Mouse (Mus musculus) layer of hippocampus, adult 11-12 months (tissue): ENCODE measurements around the gene Pus3.

Source experiments
- DNase-seq: peaks from one replicate; pipeline ENCODE4 v3.0.0; 2022; ENCODE audit warnings: low spot score

The Pus3 gene

DNA sequence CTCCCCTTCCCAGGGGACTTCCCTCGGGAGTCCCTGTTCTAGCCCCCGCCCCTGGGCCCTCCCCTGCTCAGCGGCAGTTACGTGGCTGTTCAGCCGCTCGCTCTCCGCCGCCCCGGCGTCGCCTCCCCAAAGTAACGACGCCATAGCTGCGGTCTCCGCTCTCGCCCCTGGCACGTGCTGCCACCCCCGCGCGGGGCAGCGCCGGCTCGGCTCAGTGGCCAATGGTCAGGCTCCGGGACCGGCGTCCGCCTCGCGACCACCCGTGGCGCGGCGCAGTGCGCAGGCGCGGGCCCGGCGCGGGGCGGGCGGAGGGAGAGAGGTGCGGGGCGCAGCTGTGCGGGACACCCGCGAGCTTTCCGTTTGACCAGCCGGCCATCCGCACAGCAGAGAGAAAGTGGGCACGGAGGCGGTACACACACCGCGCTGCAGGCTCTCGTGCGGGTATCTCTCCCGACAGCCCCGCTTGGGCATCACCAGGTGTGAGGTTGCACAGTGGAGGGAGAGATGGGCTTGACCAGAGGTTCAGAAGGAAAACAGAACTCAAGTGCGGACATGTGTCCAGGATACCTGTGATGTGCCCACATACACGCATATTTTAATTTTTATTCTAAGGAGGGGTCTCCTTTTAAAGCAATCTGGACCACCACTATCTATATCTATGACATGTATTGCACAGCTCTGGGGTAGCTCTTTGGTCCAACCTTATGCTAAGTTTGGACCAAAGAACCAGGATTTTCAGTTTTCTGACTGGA lies at the start of gene Pus3, which contains the start of gene Ddx25:
TSS of gene Pus3 (plus strand) at position 339 of the 752 bp plus-strand sequence.
TSS of gene Ddx25 (minus strand) at position 272 of the 752 bp plus-strand sequence.
- peak; percentile 70 for DNase-seq

DNA sequence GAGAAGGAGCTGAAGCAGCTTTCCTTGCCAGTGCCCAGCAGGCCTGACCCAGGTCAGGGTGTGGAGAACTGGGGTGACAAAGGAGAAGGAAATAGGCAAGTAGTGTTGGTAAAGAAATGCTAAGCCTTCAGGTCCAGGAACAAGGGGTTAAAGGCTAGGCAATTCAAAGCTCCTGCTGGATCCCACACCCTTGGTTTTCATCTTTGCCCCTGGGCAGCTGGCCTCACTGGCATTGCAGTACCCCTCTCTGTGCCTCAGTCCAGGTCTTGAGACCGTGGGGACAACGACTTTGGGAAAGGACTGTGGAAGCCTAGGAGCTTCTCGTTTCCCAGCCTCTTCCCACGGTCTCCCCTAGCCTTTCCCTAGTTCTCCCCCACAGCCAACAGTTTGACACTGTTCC lies 44.5 kb upstream of the Pus3 start:
- no peak for DNase-seq

DNA sequence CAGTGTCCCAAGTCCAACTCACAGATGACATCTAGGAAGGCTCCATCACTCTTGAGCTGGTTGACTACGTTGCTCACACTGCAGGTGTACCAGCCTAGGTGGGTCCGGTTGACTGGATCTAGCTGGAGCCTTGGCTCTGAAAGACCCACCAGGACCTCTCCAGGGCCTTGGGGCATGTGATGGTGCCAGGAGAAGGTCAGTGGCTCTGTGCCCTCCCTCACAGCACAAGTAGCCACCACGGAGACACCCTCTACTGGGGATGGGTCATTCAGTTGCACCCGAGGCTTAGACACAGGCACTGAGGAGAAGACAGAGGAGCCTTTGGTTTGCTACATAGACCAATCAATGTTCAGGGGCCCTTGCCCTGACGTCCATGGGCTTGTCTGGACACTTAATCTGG lies 42.2 kb upstream of the Pus3 start:
- no peak for DNase-seq

DNA sequence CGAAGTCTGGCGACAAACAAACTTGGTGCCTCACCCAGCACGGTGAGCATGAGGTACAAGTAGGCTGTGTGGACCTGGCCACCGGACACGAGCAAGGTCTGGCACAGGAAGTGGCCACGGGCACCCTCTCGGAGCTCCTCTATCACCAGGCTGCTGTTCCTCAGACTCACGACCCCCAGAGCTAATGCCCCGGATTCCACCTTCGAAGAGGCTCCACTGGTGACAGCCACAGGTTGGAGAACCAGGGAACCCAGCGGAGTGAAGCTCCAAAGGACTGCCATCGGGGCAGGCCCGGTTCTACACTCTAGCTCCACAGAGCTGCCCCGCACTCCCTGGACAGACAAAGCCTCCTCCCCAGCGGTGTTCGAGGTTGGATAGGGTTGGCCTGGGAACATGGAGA lies 41.7 kb upstream of the Pus3 start:
- no peak for DNase-seq

DNA sequence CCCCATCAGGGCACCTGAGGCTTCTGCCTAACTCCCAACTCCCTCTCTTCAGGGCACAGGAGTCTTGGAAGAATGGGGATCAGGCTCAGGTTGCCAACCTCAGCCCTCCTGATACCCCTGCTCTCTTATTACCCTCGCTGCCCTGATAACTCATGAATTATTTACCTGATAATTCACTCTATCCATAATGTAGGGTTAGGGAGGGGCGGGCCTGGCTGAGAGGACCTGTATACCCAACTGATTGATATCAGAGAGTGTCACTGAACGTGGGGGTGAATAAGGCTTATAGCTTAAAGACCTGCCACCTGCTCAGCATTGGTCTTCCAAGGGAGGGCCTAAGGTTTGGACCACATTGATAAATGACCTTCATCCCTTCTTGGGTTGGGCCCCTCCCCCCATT lies 40.2 kb upstream of the Pus3 start, which contains the start of gene Gm1113:
TSS of gene Gm1113 (minus strand) at position 101 of the 400 bp plus-strand sequence.
- no peak for DNase-seq

DNA sequence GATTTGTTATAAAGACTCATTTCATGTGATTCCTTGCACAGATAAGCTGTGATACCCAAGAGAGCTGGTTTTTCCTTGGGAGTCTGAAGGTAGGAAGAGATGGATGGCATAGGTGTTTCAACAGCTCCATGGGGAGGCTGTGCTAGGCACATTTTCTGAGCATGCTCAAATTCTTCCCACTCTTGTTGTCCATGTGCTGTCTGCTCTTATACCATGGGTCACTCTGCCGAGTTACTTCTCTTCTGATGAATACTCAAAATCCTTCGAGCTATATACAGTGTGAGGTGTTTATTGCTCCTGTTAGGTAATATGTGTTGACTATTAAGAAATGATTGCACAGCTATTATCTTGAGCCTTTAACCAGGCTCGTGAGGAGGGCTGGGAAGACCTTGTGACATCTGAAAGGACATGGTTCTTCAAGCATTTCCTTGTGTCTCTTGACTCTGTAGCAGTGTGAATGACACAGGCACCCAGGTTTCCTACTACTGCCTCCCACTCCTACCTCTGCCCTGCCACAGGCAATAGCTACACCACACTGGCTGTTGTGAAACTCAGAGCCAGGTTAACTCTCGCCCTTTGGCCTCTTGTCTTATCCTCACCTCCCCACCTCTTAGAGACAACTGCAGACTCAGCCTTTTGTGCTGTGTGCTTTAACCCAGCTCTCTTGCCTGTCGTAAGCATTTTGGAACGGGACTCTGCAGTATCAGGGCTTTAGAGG lies 37.6 kb upstream of the Pus3 start:
- DNase-seq: no peak

DNA sequence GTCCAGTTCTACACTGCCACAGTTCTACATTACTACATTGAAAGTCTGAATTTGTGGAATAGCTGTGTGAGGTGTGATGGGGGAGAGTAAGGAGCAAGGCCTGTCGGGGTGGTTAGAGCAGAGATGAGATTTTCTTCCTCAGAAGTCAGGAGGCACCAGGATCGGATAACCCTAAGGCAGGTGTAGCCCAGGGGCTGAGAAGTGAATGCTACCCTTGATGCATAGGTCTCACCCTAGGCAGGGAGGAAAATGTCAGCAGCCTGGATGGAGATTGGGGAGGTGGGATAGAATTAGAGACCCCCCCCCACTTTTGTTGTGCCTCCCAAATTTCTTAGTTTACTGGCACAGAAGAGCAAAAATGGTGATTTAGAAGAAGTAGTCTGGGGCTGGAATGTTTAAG lies 36.2 kb upstream of the Pus3 start:
- no peak for DNase-seq

DNA sequence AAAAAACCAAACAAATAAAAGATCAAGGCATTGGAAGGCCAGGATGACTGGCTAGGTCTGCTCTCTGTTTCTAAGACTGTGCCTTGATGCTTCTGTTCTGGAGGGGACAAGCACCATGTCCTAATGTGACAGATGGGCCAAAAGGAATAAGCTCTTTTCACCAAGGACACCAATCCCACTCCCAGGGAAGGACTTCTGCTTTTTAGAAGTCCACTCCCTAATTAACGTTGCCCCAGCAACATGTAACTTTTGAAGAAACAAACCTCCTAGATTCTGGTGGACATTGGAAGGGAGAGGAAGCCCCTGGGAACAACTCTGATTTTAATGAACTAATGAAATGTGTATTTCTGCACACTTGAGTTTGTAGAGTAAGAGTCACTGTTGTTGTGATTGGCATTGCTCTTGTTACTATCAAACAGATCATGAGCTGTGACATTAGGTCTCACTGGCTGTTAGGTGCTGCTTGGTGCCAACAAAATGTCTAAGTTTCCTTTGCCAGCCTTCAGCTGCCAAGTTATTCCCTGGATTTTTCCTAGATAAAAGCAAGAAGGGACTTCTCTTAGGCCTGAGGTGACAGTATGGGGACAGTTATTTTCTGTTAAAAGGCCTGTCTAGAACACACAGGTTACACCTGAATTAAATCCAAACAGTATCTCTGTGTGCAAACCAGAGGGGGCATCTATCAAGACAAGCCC lies 35.4 kb upstream of the Pus3 start:
- DNase-seq: no peak

DNA sequence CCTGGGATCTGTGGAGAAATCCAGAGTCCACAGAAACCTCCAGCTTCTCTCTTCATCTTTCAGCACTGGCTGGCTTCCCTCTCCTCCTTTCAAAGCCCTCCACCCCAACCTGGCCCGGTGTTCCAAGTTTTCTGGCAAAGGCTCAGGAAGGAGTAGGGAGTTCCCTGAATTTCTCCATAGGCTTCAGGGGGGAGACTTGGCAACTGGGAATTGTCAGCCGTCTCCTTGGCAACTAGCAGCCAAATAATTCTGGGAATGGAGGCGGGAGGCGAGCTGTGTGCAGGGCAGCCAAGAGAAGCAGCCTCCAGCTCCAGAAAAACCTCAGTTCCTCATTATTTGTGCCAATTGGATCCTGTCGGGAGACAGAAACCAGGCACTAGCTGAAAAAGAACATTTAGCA lies 34.9 kb upstream of the Pus3 start:
- DNase-seq: peak; percentile 60

DNA sequence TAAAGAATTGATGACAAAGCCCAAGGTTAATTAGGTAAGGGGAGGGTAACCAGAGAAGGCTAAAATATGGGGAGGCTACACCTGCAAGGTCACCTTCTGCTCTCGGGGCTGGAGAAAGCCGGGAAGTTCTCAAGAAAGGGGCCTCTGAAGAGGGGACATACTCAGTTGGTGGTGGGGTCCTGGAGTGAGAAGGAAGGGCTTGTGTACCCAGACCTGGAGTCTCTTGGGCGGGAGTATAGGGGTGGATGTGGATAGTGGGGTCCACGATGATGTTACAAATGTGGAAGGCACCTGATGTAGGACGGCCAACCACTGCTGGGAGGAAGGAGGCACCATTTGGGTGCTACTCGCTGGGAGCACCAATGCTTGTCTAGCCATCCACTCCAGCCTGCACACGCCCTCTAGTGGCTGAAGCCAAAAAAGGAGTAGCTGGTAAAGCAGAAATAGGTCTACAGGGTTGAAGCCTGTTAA lies 34.4 kb upstream of the Pus3 start:
- peak; percentile 86 for DNase-seq

DNA sequence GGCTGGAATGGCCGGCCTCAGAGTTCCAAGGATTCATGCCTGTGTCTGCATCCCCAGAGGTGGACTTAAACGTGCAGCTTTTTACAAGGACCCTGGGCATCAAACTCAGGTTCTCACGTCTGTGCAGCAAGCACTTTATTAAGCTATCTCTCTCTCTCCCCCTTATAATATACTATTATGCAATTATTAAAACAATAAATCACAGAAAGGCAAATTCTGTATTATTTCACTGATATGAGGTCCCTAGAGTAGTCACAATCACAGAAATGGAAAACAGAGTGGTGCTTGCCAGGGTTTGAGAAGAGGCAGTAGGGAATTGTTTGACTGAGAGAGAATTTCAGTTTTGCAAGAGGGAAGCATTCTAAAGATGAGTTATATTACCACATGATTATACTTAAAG lies 29.3 kb upstream of the Pus3 start:
- DNase-seq: no peak

DNA sequence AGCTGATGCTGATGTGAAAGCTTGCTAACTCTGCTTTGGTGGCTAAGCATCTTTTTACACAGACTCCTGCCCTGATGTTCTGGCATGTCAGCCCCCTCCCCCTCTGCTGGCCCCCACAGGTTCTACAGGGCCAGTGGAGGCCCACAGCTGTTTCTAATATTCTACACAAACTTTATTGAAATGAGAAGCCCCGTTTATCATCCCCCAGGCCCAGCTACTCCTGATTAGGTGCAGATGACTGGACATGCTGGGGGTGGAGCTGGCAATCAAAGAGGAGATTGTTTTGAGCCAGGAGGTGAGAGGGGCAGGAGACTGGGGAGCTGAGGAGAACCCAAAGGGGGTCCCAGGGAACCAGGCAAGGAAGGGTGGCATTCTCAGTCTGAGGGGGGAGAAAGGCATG lies 28.6 kb upstream of the Pus3 start:
- DNase-seq: no peak

DNA sequence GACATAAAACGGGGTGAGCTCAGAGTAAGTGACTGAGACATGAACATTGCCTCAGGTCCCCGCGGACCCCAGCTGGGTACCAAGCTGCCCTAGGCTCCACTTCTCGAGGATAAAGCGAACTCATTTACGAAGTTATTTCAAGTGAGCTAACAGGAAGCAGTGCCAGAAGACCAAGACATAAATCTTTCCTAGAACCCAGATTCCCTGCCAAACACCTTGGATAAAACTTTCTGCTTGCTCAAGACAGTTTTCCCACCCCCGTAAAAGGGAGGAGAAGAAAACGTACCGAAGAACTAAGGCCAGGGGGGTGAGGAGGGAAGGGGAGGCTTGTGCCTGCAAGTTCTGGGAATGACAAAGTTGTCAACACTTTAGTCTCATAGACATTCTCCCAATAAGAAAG lies 25.1 kb upstream of the Pus3 start:
- DNase-seq: no peak

DNA sequence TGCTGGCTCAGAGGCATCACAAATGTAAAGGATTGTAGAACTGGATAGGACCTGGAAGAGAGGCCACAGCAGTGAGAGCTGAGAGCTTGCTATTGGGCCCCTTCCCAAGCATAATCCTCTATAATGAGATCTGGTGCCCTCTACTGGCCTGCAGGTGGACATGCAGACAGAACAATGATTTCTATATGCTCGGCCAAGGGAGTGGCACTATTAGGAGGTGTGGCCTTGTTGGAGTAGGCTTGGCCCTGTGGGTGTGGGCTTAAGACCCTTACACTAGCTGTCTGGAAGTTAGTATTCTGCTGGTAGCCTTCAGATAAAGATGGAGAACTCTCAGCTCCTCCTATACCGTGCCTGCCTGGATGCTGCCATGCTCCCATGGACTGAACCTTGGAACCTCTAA lies 23.3 kb upstream of the Pus3 start:
- DNase-seq: no peak

DNA sequence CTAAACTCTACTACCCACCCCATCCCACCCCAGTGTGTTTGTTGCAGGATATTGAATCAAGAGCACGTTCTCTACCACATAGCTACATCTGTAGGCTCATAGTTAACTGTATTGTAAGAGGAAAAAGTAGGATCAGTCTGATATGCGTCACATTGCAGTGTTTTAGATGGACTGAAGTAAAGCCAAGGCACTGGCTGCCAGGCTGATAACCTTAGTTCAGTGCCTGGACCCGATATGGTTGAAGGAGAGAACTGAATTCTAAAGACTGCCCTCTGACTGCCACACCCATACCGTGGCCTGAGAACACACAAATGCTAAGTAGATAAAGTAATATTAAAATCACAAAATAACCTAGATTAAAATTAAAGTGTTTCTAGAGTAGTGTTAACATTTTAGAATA lies 22.5 kb upstream of the Pus3 start:
- no peak for DNase-seq

DNA sequence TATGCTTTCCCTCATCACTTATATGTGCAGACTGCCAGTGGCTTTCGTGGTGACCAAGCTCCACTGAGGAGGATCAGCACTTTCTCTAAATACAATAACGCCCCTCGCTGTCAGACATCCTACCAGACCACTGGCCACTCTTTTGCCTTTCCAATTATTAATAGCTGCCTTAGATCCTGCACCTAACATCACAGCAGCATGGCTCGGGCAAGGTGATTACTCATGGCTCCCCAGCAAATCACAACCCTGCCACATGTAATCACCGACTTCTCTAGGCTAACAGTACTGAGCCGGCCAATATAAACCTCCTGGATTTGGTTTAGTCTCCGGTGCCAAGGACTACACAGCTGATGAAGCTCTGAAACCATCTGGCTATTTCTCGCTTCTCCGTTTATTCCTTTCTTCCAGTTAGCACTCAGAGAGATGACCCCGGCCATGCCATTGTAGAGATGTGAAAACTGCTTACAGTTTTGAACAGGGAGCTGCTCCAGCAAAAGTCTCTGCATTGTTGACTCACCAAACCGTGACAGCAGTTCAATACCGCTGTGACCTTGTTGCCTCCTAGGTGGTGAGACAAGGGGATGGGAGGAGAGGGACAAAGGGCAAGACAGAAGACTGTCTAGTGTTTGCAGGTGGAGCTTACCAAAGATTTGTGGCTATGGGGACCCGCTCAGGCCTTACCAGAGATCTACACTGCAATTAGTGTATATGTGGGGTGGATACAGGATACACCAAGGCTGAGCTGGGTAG lies 19.2 kb upstream of the Pus3 start:
- no peak for DNase-seq

DNA sequence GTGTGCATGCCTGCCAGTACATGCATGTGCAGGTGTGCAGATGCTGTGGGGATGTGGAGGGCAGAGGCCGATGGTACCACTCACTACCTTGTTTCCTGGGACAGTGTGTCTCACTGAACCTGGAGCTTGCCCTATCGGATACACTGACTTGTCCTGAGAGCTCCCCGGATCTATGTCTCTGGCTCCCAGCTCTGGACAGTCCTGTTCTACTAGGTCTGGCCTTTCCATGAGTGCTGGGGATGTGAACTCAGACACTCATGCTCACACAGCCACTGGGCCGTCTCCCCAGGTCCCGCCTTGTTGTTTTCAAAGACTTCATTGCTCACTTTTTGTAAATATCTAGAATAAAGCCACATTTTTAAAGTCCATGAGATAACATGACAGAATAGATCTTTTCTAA lies 17.4 kb upstream of the Pus3 start:
- DNase-seq: no peak

DNA sequence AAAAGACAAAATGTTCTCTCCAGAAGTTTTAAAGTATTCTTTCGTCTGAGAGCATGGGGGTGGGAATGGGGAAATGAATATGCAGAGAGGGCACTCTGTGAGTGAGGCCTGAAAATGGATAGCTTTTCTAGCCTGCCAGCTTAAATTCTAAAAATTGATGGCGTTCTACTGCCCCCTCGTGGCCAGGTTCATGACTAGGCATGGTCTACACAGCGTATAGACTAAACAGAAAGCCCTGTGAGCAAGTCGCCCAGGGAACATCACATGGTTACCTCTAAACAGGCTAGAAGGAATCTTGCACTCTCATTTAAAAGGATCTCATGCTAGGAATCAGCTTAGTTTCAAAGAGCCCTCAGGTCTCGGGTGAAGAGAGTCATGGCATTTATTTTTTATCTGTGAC lies 16.9 kb upstream of the Pus3 start:
- DNase-seq: peak; percentile 72

DNA sequence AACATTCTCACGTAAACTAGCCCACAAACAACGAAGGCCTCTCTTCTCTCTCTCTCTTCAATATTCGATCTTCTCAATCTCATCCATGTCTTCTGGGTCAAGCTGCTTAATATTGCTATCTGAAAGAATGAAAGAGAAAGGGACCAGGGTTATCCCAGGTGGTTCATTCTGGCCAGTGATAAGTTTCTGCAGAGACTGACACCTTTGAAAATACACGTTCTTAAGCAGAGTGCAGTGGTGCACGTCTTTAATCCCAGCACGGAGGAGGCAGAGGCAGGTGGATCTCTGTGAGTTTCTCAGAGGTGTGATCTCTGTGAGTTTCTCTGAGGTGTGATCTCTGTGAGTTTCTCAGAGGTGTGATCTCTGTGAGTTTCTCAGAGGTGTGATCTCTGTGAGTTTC lies 16.5 kb upstream of the Pus3 start:
- no peak for DNase-seq

DNA sequence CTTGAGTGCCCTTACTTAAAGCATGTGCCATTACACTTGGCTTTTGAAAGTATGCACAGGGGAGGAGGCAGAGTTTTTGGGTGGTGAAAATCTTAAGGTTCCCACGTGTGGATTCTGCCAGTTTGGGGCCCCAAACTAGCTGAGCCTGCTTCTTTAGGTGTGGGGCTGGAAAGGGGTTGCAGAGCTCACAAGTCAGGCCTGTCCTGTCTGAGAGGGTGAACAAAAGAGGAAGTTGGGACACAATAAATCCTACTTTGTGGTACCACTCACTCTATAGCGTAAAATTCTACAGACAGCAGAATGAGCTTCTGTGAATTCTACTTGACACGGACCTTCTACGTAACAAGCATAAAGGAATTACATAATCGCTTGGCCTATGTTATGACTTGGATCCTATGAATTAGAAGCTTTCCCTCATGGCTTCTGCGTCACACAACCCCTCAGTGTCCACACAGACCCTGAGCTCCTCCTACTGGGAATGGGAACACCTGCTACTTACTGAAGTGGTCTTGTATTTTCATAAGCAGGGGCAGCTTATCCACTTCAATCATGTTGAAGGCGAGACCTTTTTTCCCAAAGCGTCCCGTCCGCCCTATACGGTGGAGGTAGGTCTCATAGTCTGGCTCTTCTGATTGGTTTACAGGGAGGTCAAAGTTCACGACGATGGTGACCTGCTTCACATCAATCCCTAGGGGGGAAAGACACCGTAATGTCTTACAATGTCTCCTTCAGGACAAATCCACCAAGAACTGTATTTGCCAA lies 15.1 kb upstream of the Pus3 start:
- no peak for DNase-seq

DNA sequence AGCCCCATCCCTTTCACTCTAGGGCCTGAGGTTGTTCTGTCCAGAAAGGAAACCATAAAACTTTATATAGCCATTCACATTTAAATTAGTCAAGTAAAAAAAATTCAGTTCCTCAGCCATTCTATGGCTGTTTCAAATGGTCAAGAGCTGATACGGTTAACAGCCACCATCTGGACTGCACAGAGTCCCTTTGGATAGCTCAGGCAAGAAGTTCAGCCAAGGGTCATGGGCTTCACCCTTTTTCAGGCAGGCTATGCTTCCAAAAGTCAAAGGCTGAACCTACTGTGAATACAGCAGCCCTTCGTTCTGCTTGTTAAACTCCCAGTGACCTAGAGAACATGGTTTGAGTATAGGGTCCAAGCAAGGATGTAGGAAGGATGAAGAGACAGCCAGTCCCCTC lies 13.7 kb upstream of the Pus3 start:
- no peak for DNase-seq
